Mouse (Mus musculus) liver, adult 10 weeks (tissue): ENCODE measurements around the gene Olfr1308. TPM values are rescaled to one million over a fixed set of nuclear protein-coding genes. Genes with fewer than 3 reads are reported as not detected.

Experiments
- polyA plus RNA-seq: library from polyadenylated mRNA; stranded (reverse); fragments of 350-450 nt; fragmentation: Illumina TruSeq; extraction: RNeasy Lipid Tissue Mini Kit (QIAGEN cat#74804); gene quantifications from one replicate; pipeline ENCODE4 v1.2.3, GENCODE M21; 2014; ENCODE audit warnings: low read depth, low replicate concordance

Gene Olfr1308
- not detected for polyA plus RNA-seq

GRCm38 (mm10) chr2:111964844-111965243, at the start of gene Olfr1308:
Gene Olfr1308 (minus strand): TSS chr2:111964944.

GRCm38 (mm10) chr2:112012608-112013007, 47.9 kb upstream of the Olfr1308 start, which contains the start of gene Olfr1310:
Gene Olfr1310 (minus strand): TSS chr2:112012708.

GRCm38 (mm10) chr2:111990181-111990580, 25.4 kb upstream of the Olfr1308 start, which contains the start of gene Olfr1309:
Gene Olfr1309 (minus strand): TSS chr2:111990281.

GRCm38 (mm10) chr2:111949340-111949739, 15.4 kb downstream of the Olfr1308 start, which contains the start of gene Olfr1307:
Gene Olfr1307 (minus strand): TSS chr2:111949440.

GRCm38 (mm10) chr2:111916171-111916570, 48.6 kb downstream of the Olfr1308 start, which contains the start of gene Olfr1306:
Gene Olfr1306 (minus strand): TSS chr2:111916271.

Other genes with a start within 250 kb of the Olfr1308 start
- not detected for gene Olfr1301, start 213.9 kb downstream of the Olfr1308 start, polyA plus RNA-seq
- not detected for gene Olfr1302, start 187.5 kb downstream of the Olfr1308 start, polyA plus RNA-seq
- gene Olfr1303, start 144.6 kb downstream of the Olfr1308 start, polyA plus RNA-seq, result not detected
- not detected for gene Olfr1305, start 87.8 kb downstream of the Olfr1308 start, polyA plus RNA-seq
- not detected for gene Olfr1306, start 48.7 kb downstream of the Olfr1308 start, polyA plus RNA-seq
- not detected for gene Olfr1307, start 15.5 kb downstream of the Olfr1308 start, polyA plus RNA-seq
- gene Olfr1309, start 25.3 kb upstream of the Olfr1308 start, polyA plus RNA-seq, result not detected
- not detected for gene Olfr1310, start 47.8 kb upstream of the Olfr1308 start, polyA plus RNA-seq
- gene Olfr1311, start 59.5 kb upstream of the Olfr1308 start, polyA plus RNA-seq, result not detected
- not detected for gene Olfr1312, start 85.3 kb upstream of the Olfr1308 start, polyA plus RNA-seq
- not detected for gene Olfr1313, start 112.9 kb upstream of the Olfr1308 start, polyA plus RNA-seq
- gene Olfr1314, start 131.8 kb upstream of the Olfr1308 start, polyA plus RNA-seq, result not detected
- not detected for gene Olfr1315-ps1, start 150.5 kb upstream of the Olfr1308 start, polyA plus RNA-seq
- gene Olfr1316, start 170.0 kb upstream of the Olfr1308 start, polyA plus RNA-seq, result not detected
- not detected for gene Olfr1317, start 175.4 kb upstream of the Olfr1308 start, polyA plus RNA-seq
- gene Olfr1318, start 189.3 kb upstream of the Olfr1308 start, polyA plus RNA-seq, result not detected